Mouse (Mus musculus): ENCODE data around the gene Sf3b3.

DNA sequence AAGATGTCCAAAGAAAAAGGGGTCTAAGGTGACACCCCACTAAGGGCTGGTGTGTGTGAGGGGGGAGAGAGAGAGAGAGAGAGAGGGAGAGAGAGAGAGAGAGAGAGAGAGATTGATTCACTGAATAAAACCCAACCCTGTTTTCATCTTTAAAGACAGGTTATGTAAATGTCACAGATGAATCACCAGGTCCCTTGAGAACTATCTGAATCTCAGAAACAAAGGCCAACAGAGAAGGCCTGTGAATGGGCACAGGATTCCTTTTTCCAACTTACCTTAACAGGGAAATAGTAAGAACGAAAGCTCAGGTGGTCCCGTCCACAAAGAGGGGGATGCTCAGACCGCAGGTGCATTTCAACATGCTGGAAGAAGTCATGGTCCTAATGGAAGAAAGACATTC lies 35.5 kb downstream of the Sf3b3 start:
- TF ChIP-seq POLR2A (IDR thresholded peaks at IDR 0.05; ENCODE audit: borderline replicate concordance, extremely low read depth, low read depth, low read length), result no peak
- no peak for TF ChIP-seq CTCF (IDR thresholded peaks at IDR 0.05; ENCODE audit: insufficient read depth, low read length)
